Mouse (Mus musculus) brain, embryonic 18.5 days (tissue): ENCODE measurements around the gene Tas2r126.
"Not testable (repeated sequence)": the region's sequence is repeated elsewhere in the genome, so short reads cannot be mapped to it uniquely, and the experiment has no call there.

Experiments
- DNase-seq: peaks from one replicate; pipeline ENCODE4 v3.0.0-alpha.2; 2012; ENCODE audit warnings: low read depth, low spot score

Tas2r126 gene

DNA sequence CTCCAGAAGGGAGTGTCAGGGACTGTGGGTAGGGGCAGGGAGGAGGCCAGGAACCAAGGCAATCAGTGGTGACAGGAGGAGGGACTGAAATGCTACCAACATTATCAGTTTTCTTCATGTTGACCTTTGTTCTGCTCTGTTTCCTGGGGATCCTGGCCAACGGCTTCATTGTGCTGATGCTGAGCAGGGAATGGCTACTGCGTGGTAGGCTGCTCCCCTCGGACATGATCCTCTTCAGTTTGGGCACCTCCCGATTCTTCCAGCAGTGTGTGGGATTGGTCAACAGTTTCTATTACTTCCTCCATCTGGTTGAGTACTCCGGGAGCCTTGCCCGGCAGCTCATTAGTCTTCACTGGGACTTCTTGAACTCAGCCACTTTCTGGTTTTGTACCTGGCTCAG lies at the start of gene Tas2r126:
TSS of gene Tas2r126 (plus strand) at position 90 of the 400 bp plus-strand sequence.
- no peak for DNase-seq

DNA sequence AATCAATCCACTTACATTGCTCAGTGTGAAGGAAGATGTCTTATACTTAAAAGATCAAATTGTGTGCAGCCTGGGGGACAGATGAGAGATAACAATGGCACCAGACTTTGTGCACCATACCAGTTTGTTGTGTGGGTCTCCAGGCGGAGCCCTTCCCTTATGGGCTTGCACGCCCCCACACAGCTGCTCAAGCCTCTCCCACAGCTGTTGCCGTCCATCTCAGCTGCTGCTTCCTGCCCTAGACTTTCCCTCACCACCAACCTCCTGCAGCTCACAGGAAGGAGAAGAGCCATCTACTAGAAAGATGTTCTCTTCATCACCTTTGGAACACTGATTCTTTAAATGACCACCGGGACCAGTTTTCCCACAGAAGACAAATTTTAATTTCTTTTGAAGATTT lies 48.7 kb upstream of the Tas2r126 start:
- no peak for DNase-seq

DNA sequence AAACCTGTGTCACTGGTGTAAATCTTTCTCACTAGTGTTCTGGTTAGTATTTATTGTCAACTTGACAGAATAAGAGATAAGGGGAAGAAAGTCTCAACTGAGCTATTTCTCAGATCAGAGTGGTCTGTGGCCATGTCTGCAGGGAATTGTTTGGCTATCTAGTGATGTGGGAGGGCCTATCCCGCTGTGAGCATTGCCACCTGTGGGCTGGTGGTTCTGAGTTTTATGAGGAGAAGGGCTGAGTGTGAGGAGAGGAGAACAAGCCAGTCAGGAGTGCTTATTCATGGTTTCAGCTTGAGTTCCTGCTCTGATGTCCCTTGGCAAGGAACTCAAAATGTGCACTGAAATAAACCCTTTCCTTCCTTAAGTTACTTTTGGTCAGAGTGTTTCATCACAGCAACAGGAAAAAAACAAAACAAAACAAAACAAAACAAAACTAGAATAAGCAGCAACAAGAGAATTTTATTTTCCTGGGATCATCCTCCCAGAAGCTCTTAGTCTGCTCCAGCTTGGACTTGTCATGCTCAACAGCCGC lies 42.5 kb upstream of the Tas2r126 start:
- no peak for DNase-seq

DNA sequence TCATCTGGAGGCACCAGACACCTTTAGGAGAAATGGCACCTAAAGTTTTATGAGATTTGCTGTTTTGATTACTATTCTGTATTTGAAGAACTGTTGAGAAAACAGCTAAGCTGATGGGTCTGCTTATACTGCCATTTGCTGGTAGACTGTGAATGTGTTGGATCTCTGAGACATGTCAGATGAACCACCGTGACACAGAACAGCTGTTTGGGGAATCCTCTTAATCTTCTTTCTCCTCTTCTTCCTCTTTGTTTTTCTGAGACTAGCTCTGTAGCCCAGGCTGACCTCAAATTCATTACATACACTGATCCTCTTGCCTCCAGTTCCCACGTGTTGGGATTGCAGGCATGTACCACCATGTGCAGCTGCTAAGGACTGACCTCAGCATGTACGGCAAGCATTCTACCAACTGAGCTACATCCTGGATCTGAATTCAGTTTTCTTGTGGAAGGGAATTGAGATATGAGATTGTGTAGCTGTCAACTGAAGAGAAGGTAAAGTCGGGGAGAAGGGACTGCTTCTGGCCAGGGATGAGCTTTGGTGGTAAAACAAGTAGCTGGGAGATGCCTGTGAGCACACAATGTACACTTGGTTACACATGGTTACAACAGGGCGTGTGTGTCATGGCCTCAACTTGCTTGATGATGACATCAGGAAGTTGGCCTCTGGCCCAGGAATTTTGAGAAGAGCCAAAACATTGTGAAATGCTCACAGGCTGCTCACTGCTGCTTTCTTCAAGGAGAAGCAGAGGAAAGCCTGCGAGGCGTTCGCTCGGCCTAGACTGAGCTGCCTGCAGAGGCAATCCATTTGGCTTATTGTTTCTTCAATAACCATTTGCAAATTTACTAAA lies 38.1 kb upstream of the Tas2r126 start:
- DNase-seq = no peak

DNA sequence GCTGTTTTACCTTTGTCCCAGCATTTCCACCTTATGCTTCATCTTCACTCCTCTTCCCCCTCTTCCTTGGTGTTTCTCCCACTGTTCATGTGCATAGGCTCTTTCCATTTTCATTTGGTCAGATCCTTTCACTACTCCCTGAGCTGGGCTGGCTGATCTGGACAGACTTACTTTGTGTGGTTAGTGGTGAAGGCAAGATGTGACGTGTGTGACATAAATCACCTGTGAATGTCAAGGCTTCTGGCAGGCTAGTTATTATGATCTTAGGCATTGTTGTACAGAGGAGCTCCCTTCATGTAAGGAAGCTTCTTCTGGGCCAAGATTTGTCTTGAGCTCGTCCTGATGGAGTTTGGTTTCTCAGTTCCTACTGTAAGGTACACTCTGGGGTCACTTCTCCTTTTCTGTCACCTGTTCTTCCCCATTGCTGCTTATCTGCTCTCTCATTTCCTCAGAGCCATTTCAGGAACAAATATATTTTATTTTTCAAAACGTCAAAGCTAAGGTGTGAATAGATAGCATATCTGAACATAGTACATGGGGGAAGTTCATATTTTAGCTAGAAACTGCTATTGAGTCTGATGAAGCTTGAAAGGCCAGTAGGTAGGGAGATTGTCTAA lies 37.2 kb upstream of the Tas2r126 start:
- DNase-seq = no peak

DNA sequence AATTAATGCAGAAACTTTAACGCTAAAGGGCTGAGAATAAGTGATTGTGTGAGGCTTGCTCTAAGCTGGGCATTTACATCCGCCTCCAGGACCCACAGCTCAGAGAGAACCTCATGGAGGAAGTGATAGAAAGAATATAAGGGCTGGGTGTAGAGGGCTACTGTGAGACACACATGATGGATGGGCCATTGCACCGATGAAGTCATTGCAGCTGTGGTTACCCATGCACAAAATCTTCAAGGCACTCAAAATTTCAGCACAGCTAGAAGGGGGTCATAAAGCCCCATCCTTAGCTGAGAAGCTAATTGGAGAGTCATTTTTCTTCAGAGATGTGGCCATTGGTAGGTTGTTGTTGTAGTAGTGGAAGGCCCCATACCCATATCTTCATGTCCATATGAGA lies 36.0 kb upstream of the Tas2r126 start:
- no peak for DNase-seq

DNA sequence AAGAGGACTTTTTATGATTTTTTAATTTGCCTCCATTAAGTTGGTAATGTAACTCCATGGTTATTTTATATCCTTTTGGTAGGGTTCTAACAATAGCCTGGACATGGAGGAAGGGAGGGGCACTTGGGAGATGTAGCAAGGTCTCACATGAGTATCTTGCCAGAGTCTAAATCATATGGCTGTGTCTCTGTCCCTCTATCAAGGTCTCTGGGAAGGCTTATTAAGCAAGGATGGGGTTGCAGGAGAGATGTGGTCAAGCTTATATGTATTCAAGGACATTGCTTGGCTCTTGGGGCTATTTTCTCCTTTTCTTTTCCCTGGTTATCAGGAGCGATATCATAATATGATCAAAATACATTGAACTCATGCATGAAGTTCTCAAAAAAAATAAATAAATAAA lies 35.3 kb upstream of the Tas2r126 start:
- DNase-seq = no peak

DNA sequence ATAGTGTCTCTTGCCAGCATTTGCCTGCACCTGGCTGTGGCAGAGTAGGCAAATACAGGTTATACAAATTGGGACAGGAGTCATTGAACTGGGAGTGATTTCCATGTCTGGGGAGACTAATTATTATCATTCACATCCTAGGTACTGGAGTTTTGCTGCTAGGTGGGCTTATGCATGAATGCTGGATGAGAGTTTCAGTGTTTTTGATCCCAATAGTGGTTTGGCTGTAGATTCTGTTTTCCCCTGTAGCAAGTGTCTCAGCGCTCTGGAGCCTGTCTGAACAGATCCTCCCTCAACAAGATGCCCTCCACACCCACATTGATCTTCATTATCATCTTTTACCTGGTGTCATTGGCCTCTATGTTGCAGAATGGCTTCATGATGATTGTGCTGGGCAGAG lies 34.4 kb upstream of the Tas2r126 start, which contains the start of gene Tas2r143:
TSS of gene Tas2r143 (plus strand) at position 301 of the 400 bp plus-strand sequence.
- no peak for DNase-seq

DNA sequence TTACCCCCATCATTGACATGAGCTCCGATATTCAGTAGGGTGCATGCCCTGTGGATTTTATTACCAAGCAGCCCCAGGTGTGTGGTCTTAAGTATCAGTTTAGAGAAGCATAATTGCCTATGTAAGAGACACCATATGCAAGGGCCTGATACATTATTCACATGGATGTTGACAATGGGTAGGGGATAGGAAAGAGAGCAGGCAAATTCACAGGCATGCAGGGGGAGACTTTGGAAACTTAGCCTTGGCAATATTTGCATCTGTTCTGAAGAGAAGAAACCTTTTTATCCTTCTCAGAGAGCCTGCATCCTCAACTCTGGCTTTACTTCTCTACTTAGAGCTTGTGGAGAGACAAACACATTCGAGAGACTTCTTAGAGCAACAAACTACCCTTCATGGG lies 29.2 kb upstream of the Tas2r126 start, which contains the start of gene Tas2r135:
TSS of gene Tas2r135 (plus strand) at position 301 of the 400 bp plus-strand sequence.
- DNase-seq = no peak

DNA sequence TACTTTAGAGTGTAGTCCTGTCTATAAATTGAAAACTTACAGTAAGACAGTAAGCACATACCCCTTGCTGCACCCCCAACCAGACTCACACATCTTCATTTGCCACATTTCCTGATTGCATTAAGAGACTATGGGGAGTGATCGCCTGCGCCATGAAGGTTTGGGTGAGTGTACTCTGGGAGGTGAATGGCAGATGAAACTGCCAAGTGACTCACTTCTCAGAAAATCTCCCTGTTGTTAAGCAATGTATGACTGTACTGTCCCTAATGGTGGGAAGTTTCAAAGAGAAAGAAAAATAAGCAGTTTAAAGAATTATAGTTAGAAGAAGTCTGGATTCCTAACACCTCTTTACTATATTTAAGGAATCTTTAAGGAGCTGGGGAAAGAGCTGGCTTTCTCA lies 14.9 kb upstream of the Tas2r126 start:
- no peak for DNase-seq

DNA sequence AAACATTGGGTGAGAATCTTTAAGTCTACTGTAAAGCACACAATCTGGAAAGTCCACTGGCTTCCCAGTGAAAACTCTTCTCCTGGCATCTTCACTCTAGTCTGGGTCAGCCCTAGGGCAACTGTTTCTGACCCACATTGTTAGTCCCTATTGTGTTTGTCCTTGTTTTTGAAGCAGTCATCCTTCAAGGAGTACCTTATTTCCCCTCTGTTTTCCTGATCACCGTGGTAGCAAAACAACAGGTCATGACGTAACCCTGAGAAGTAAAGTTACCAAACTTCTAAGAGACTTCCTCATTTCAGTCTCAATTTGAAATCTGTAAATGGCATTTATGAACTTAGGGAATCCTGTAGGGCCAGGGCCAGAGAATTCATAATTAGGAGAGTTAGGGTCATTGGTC lies 12.9 kb upstream of the Tas2r126 start:
- DNase-seq = no peak

DNA sequence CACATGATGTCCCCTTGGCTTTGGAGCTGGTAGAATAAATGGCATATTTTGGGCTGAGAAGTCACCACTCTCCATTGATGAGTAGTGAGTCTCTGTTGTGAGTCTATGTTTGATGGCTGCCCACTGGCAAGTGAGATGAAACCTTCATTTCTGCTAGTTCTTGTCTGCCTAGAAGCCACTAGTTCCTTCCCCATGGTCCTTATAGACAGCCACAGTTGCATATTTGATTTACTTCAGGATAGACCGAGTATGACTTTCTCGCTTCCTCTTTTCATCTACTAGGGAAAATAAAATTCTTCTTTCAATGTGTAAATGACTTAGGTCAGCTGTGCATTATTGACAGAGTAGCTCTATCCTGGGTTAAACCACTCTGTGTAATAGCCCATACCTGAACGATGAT lies 9.9 kb upstream of the Tas2r126 start:
- no peak for DNase-seq

DNA sequence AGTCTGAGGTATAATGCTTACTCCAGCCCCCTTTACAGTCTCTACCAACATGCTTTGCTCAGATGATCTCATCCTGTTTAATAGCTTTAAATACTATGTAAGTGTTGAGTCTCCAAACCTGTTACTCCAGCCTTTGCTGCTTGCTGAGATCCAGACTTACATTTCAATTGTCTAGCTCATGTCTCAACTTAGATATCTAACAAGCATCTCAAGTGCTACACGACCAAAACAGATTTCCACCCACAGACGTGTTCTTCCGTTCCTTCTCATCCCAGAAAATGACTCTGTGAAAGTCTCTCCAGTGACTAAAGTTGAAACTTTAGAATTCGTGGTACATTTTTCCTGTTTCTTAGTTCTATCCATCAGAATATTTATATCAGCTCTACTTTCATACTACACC lies 8.0 kb upstream of the Tas2r126 start:
- DNase-seq = no peak

DNA sequence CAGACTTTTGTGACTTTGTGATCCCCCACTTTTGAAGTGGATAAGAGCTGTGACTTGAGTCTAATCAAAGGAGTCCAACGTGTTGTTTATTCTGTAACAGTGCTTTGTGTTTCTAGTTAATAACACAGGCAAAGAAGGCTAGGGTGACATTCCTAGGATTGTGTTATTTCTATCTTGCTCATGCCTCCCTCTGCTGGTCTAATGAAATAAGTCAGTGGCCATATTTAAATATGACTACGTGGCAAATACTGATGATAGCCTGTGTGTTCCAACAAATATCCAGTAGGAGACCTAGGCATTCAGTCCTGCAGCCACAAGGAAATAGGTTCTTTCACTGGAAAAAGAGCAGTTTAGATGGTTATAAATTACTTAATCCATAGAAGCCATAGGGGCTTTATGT lies 781 bp upstream of the Tas2r126 start:
- DNase-seq = no peak

DNA sequence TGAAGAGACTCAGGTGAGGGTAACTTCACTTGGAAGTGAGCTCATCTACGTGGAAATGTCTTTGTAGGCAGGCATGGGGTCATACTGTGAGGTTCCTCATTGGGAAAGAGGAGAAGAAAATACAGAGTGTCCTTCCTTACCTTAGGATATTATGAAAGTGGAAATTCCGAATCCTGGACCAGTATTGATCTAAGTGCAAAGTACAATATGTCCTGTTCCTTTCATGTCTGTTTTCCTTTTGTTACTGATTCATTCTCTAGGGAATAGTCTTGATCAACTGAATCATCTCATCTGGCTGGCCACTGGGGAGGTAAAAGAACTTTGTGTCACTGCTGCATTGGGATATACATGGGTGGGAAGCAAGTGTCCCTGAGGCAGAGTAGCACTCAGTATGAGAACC lies 1.2 kb downstream of the Tas2r126 start:
- DNase-seq = no peak

DNA sequence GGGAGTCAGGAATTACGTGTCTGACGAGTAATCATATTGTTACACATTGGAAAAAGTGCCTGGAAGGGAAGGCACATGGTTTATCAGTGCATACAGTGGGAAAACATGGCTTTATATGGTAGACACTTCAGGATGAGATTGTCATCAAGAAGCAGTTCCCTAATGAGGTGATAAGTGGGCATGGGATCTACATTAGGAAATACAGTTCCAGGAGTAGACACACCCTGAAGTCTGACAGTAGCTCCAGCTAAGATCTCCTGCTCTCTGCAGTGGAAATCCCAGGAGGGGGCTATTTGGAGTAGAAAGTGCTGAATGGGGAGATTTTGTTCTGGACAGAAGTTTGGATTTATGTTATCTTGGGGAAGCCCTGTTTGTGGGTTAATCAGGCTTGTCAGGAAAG lies 7.1 kb downstream of the Tas2r126 start:
- DNase-seq = no peak

DNA sequence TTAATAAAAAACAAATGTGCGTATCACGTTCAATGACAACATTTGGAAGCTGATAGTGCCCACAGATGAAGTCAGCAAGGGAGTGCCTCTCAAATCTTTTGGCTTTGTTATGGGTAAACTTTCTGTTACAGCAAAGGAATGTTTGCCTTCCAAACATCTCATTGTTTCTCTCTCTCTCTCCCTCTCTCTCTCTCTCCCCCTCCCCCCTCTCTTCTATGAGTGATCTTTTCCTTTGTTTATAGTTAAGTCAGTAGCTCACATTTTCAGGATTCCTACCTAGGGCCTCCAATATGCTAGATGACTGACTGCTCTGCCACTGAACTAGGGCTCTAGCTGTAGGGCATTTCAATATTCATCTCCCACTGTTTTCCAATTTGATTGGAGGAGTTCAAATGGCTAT lies 10.2 kb downstream of the Tas2r126 start:
- no peak for DNase-seq

DNA sequence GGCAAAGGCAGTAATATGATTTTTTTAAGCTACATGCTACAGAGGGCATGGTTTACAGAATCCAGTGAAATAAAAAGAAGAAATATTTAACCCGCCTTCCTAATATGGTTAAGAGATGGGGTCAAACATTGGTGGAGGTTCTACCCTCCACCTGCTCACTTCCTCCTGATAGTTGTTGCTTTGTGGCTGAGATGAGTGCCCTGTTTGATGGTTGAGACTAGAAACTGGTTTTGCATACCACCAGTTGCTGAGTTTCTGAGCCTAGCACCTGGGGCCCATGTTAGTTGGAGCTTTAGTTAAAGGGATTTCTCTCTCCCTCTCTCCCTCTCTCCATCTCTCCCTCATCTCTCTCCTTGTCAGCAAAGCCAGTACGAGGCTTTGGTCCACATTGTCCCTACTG lies 13.0 kb downstream of the Tas2r126 start:
- no peak for DNase-seq

DNA sequence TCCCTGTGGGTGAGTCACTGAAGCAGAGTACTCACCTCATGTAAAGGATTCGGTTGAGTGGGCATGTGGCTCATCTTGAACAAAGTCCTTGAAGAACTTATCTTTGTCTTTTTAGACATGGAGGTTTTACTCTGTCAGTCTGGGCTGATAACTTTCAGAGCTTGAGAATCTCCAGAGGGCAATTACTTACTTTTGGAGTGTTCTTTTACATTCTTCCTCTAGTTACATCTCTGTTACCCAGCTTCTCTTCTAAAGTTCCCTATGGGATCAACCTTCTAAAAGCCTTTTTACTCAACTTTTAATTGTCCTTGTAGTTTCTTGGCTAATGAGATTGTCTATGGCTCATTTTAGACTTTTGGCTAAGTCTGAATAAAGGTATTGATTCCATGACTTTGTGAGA lies 30.8 kb downstream of the Tas2r126 start, which contains the start of gene Olfr458:
TSS of gene Olfr458 (minus strand) at position 101 of the 400 bp plus-strand sequence.
- no peak for DNase-seq

DNA sequence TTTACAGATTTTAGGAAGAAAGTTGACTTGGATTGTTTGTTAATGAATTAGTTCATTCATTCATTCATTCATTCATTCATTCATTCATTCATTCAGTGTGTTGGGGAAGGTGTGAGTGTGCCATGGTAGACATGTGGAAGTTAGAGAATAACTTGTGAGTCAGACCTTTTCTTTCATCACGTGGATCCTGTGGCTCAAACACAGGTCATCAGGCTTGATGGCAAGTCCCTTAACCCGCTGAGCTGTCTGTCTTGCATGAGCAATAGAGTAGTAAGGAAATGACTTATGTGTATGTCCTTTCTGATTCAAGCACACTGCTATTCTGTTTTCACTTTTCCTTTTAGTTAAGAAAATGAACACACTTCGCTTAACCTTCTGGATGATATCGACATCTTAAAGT lies 36.2 kb downstream of the Tas2r126 start:
- no peak for DNase-seq

DNA sequence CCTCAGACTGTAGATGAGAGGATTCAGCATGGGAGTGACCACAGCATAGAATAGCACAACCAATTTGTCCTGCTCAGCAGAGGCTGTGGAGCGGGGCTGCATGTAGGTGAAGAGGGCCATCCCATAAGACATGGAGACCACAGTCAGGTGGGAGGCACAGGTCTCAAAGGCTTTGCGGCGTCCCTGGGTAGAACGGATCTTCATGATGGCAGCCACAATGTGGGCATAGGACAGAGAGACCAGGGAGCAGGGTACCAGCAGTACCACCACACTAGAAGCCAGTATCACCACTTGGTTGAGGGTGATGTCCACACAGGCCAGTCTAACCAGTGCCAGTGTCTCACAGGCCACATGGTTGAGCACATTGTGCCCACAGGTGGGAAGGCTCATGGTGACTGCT lies 37.0 kb downstream of the Tas2r126 start:
- not testable (repeated sequence) for DNase-seq

DNA sequence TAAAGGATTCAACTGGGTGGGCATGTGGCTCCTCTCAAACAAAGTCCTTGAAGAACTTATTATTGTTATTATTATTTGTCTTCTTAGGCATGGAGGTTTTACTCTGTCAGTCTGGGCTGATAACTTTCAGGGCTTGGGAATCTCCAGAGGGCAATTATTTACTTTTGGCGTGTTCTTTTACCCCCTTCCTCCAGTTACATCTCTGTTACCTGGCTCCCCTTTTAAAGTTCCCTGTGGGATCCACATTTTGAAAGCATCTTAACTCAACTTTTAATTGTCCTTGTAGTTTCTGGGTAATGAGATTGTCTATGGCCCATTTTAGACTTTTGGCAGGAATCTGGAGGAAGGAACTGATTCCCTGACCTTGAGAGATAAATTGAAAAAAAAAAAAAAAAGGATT lies 41.9 kb downstream of the Tas2r126 start, which contains the start of gene Olfr457:
TSS of gene Olfr457 (minus strand) at position 101 of the 400 bp plus-strand sequence.
- DNase-seq = no peak

DNA sequence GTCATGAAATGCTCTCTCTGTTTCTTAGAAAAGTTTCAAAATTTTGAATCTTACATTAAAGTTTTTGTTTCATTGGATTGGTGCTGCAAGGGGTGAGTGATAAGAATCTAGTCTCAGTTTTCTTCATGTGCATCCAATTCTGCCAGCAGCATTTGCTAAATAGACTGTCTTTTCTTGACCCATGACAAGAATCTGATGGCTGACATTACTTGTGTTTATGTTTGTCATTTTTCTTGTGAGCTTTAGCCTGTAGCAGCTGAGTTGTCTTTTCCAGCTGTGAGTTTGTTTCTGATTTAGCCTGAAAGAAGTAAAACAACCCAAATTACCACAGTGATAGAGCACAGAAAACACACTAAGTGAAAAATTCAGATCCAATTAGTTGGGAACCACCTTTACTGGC lies 50.3 kb downstream of the Tas2r126 start:
- DNase-seq = no peak
